Mouse (Mus musculus) 416B (cell line): ENCODE data around the gene Reg3d.
A peak's percentile ranks its signal among the peaks of the same experiment; 100 is the strongest.
"Not testable (repeated sequence)": the region's sequence is repeated elsewhere in the genome, so short reads cannot be mapped to it uniquely, and the experiment has no call there.

Experiments
- DNase-seq: peaks from one replicate; pipeline ENCODE4 v3.0.0; 2011; ENCODE audit warnings: low read depth

The Reg3d gene

GRCm38 (mm10) chr6:78378765-78379164 lies at the start of gene Reg3d:
Gene Reg3d (minus strand): TSS chr6:78378865.
- no peak for DNase-seq

DNA sequence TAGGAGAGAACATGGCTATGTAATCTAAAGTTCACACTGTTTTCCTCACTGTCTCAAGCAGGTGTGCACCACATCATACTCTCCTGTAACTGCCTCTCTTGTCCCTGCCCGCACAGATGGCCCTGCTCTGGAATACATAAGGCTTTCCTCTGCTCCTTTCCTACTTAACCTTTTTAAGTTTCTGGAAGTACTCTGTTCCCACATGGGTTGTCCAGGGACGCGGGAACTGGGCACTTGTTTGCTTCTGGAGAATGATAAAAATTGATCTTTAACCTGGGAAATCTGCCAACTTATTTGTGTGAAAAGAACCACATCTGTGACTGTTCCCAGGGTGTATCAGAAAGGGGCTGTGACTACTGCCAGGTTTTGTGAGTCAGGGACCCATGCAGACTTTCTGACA lies 46.8 kb upstream of the Reg3d start:
- no peak for DNase-seq

GRCm38 (mm10) chr6:78422411-78422810 lies 43.7 kb upstream of the Reg3d start, which contains the start of gene Reg1:
Gene Reg1 (plus strand): TSS chr6:78422711.
- DNase-seq = not testable (repeated sequence)

DNA sequence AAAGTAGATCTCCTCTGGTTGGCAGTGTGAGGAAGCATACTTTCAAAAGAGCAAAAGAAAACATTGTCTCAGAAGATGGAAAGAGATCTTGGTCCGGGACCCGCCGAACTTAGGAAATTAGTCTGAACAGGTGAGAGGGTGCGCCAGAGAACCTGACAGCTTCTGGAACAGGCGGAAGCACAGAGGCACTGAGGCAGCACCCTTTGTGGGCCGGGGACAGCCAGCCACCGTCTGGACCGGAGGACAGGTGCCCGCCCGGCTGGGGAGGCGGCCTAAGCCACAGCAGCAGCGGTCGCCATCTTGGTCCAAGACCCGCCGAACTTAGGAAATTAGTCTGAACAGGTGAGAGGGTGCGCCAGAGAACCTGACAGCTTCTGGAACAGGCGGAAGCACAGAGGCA lies 16.7 kb upstream of the Reg3d start, which contains the start of gene Reg2:
Reg2 (plus strand) TSS at position 301 of the 400 bp plus-strand sequence.
- DNase-seq = not testable (repeated sequence)

DNA sequence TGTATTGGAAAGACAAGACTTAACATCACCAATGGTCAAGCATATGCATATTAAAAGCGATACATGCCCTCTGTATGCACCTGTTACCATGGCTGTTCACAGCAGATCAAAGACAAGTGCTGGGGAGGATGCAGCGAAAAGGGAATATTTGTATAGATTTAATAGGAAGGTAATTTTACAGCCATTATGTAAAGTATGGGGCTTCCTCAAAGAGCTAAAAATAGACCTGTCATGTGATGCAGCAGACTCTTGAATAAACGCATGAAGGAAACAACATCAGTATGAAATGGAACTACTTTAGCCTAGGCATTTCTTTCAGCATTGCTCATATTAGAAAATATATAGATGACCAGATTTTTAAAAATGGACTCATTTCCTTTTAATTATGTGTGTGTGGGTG lies 6.9 kb upstream of the Reg3d start:
- no peak for DNase-seq

DNA sequence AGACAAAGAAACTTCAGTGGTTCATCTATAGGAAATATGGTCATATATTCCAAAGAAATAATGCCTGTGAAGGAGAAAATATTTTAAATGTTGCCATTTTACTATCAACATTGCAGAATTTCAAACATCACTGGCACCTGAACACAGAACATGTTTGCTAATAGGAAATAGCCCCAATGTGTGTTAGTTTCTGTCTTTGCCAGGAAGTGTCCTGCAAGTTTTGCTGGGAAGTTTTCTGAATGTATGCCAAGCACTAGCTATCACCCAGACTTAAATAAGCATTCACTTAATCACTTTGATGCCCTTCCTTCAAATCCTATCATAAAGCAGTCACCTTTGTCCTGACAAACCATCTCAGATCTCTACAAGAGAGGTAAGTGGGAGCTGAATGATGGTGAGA lies 1.7 kb upstream of the Reg3d start, which contains the start of gene Reg3a:
Reg3a (plus strand) TSS at position 301 of the 400 bp plus-strand sequence.
- no peak for DNase-seq

DNA sequence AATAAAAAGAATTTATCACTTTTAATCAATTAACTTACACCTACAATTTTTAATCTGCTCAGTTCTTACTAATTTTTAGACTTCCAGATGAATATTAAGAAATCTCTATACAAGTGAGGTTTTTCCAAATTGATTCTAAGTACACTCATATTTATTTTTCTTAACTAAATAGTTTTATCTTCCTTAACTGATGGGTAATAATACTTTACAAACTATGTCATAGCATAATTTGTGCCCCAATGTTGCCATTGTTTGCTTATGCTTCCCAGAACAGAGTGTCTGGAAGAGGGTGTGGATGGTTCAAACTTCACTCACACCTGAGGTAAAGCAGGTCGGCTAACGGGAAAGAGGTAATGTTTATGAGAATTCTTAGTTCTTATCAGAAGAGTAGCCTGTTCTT lies 8.3 kb downstream of the Reg3d start, which contains the start of gene Reg3b:
Reg3b (plus strand) TSS at position 301 of the 400 bp plus-strand sequence.
- DNase-seq = no peak

DNA sequence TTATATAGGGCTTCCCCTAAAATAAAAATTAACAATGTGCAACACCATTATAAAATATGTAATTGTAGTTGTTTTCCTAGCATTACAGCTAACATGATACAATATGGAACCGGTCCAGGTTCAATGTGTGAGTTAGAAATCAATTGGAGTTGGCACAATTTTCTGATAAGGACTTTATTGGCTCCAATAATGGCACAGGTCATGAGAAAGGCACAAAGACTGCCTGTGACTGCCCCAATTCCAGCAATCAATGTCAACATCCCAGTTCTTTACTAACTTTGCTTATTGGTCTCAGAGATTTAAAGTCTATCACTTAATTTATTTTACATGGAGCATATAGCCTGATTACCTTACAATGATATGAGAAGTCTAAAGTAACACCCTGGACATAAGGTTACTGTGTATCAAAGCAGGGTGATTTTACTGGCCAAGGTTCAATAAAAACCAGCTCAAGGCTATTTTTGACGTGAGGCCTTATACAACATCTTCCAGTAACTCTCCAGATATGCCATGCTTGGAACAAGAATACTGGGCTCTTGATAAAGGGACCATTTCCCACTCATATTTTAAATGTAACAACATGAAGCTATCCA lies 16.6 kb downstream of the Reg3d start:
- DNase-seq = no peak

GRCm38 (mm10) chr6:78341689-78342088 lies 37.0 kb downstream of the Reg3d start:
- no peak for DNase-seq

DNA sequence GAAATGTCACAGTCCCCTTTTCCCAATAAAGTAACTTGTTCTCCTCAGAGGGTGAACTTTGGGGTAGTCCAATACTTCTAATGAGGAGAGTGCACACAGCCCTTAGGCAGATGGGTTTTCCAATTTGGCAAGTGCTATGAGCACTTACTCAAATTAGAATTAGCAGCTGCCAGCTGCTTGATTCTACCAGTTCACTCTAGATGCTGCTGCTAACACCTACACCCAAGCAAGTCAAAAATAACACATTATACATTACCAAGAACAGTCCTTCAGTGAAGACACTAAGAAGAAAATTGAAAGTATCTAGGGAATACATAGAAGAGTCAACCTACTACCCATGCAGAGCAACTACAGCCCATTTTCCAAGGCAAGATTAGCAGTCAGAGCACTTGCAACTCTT lies 38.4 kb downstream of the Reg3d start:
- no peak for DNase-seq

GRCm38 (mm10) chr6:78331919-78332569 lies 46.6 kb downstream of the Reg3d start:
- peak; percentile 47 for DNase-seq

- no peak for DNase-seq
These were observed 49.5 kb downstream of the Reg3d start for GRCm38 (mm10) chr6:78329166-78329565.

DNA sequence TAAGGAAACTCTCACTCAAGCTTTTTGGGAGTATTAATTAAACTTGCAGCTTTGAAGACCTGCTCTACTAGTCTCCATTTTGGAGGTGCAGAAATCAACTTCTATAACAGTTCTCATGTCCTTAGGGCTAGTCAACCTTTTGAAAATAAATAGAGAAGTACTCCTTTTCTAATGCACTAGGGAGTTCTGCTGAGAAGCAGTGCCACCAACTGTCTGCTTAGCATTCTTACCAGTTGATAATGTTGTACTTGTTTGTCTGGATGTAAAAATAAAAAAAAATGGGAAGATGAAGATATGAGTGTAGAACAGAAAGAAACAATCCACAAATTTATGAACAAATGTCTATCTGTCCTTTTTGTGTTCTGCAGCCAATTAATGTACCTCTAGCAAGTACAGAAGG lies 50.9 kb downstream of the Reg3d start:
- DNase-seq = no peak
